Mouse (Mus musculus) forebrain, embryonic 15.5 days (tissue): ENCODE results near the gene Phrf1. TPM values are rescaled to one million over a fixed set of nuclear protein-coding genes. Genes with fewer than 3 reads are reported as not detected.
A peak's percentile ranks its signal among the peaks of the same experiment; 100 is the strongest.

ENCODE experiments used
- ATAC-seq: fragments of 200-750 bp; cut with Nextera tagmentation; replicated peaks from 2 replicates; pipeline ENCODE4 v1.8.0; 2017; ENCODE audit warnings: mild to moderate bottlenecking, moderate TSS enrichment, moderate library complexity
- H3K27ac ChIP-seq: fragments of 300-500 bp; sonication (generic); replicated peaks from 2 replicates; pipeline ENCODE4 v1.5.1; 2015; ENCODE audit warnings: mild to moderate bottlenecking, inconsistent platforms
- H3K27me3 ChIP-seq: fragments of 300-500 bp; sonication (generic); 2 replicates; pipeline ENCODE4 v1.6.1; 2015; ENCODE audit warnings: inconsistent platforms
- H3K36me3 ChIP-seq: fragments of 300-500 bp; sonication (generic); 2 replicates; pipeline ENCODE4 v1.6.1; 2015; ENCODE audit warnings: mild to moderate bottlenecking, inconsistent platforms
- H3K4me1 ChIP-seq: fragments of 300-500 bp; sonication (generic); 2 replicates; pipeline ENCODE4 v1.6.1; 2015; ENCODE audit warnings: inconsistent platforms
- H3K4me2 ChIP-seq: fragments of 300-500 bp; sonication (generic); replicated peaks from 2 replicates; pipeline ENCODE4 v1.6.1; 2015; ENCODE audit warnings: mild to moderate bottlenecking, inconsistent platforms
- H3K4me3 ChIP-seq: fragments of 300-500 bp; sonication (generic); 2 replicates; pipeline ENCODE4 v1.5.1; 2015; ENCODE audit warnings: mild to moderate bottlenecking, inconsistent platforms
- H3K9ac ChIP-seq: fragments of 300-500 bp; sonication (generic); replicated peaks from 2 replicates; pipeline ENCODE4 v1.6.1; 2015; ENCODE audit warnings: mild to moderate bottlenecking, inconsistent platforms
- H3K9me3 ChIP-seq: fragments of 300-500 bp; sonication (generic); 2 replicates; pipeline ENCODE4 v1.6.1; 2016; ENCODE audit warnings: inconsistent platforms
- WGBS: fragments of 180-500 bp; shearing (Covaris S2); methylation state at CpG from one replicate; pipeline ENCODE4 v1.1.7; 2015; ENCODE audit warnings: mixed read lengths; 5-methylcytosine and 5-hydroxymethylcytosine counted together
- microRNA counts: library from miRNA; unstranded; fragments of <30 nt; microRNA quantifications from one replicate; lab custom pipeline; 2016
- microRNA-seq: library from miRNA; unstranded; fragments of <30 nt; microRNA quantifications from one replicate; pipeline ENCODE4, GENCODE M21; 2016
- polyA plus RNA-seq: library from polyadenylated mRNA; unstranded; fragments of >200 nt; fragmentation: Nextera tagmentation; extraction: Ambion mirVana; gene quantifications from 2 replicates; pipeline ENCODE4 v1.2.1, GENCODE M21; 2015

Phrf1 gene
- polyA plus RNA-seq, 1 experiment from 2014 or later = 80.2 TPM

- no peak overlapping the region for H3K27ac ChIP-seq
- H3K4me2 ChIP-seq = no peak overlapping the region
- WGBS = 92% methylated on average over 4 of the region's 4 CpGs
- peaks cover 93% of the 10 kb centered on the region for H3K36me3 ChIP-seq
- H3K9ac ChIP-seq = no peak overlapping the region
- H3K9me3 ChIP-seq = no peaks in the 10 kb centered on the region
- H3K4me3 ChIP-seq = no peak overlapping the region
- no peaks in the 10 kb centered on the region for H3K4me1 ChIP-seq
- H3K27me3 ChIP-seq = no peaks in the 10 kb centered on the region
- ATAC-seq = no peak
Measured at GRCm38 (mm10) chr7:141304537-141304936, 76.0 kb downstream of the Phrf1 start.

MicroRNA genes within 50 kb of the gene (microRNA counts, 519-probe panel; counts per million panel counts)
- 2,917 counts per million, percentile 70 among the panel's probes with 10 or more counts for microRNA mmu-miR-210 (lab: Ali Mortazavi, UCI)

Small RNA genes lying within 50 kb of the gene (microRNA-seq; reads per million reads assigned to microRNA genes)
- 345 reads per million, percentile 69 among the genes with 10 or more reads in this experiment for gene Mir210

Other genes with a start within 250 kb of the Phrf1 start
- gene Ifitm3, start 218.0 kb upstream of the Phrf1 start, polyA plus RNA-seq = 21.7 and 24.9 TPM in 2 replicates
- not detected in 2 replicates for gene Ifitm6, start 210.9 kb upstream of the Phrf1 start, polyA plus RNA-seq
- gene Gm17387, start 199.7 kb upstream of the Phrf1 start, polyA plus RNA-seq = not detected in 2 replicates
- 47.3 and 50.0 TPM in 2 replicates for gene B4galnt4, start 167.7 kb upstream of the Phrf1 start, polyA plus RNA-seq
- gene Pkp3, start 150.6 kb upstream of the Phrf1 start, polyA plus RNA-seq = not detected in 2 replicates
- gene Sigirr, start 128.2 kb upstream of the Phrf1 start, polyA plus RNA-seq = 1.8 and 2.0 TPM in 2 replicates
- gene Ano9, start 111.0 kb upstream of the Phrf1 start, polyA plus RNA-seq = 0.09 TPM in 1 of 2 replicates, not detected in the other
- 74.5 TPM in 2 replicates for gene Ptdss2, start 106.4 kb upstream of the Phrf1 start, polyA plus RNA-seq
- 42.3 and 44.0 TPM in 2 replicates for gene Rnh1, start 55.9 kb upstream of the Phrf1 start, polyA plus RNA-seq
- 126 and 127 TPM in 2 replicates for gene Hras, start 34.8 kb upstream of the Phrf1 start, polyA plus RNA-seq
- gene Lrrc56, start 34.6 kb upstream of the Phrf1 start, polyA plus RNA-seq = 10.3 and 12.7 TPM in 2 replicates
- gene Lmntd2, start 14.7 kb upstream of the Phrf1 start, polyA plus RNA-seq = 0.75 and 1.4 TPM in 2 replicates
- gene Rassf7, start 12.9 kb upstream of the Phrf1 start, polyA plus RNA-seq = 24.6 and 26.9 TPM in 2 replicates
- gene Irf7, start 37.7 kb downstream of the Phrf1 start, polyA plus RNA-seq = 1.1 and 2.3 TPM in 2 replicates
- not detected in 2 replicates for gene Cdhr5, start 48.0 kb downstream of the Phrf1 start, polyA plus RNA-seq
- 1.4 TPM in 2 replicates for gene Sct, start 50.3 kb downstream of the Phrf1 start, polyA plus RNA-seq
- 0.64 and 0.78 TPM in 2 replicates for gene Drd4, start 63.2 kb downstream of the Phrf1 start, polyA plus RNA-seq
- gene Deaf1, start 98.9 kb downstream of the Phrf1 start, polyA plus RNA-seq = 140 and 142 TPM in 2 replicates
- gene Tmem80, start 99.0 kb downstream of the Phrf1 start, polyA plus RNA-seq = 64.1 and 64.3 TPM in 2 replicates
- 0.37 and 0.57 TPM in 2 replicates for gene Eps8l2, start 110.1 kb downstream of the Phrf1 start, polyA plus RNA-seq
- gene Taldo1, start 163.4 kb downstream of the Phrf1 start, polyA plus RNA-seq = 375 and 378 TPM in 2 replicates
- gene Gatd1, start 185.4 kb downstream of the Phrf1 start, polyA plus RNA-seq = 62.2 and 64.2 TPM in 2 replicates
- 47.0 and 50.4 TPM in 2 replicates for gene Cend1, start 200.7 kb downstream of the Phrf1 start, polyA plus RNA-seq
- gene Slc25a22, start 209.1 kb downstream of the Phrf1 start, polyA plus RNA-seq = 83.1 and 86.3 TPM in 2 replicates
- 7.8 and 9.5 TPM in 2 replicates for gene Pidd1, start 215.2 kb downstream of the Phrf1 start, polyA plus RNA-seq
- 820 and 834 TPM in 2 replicates for gene Rplp2, start 218.6 kb downstream of the Phrf1 start, polyA plus RNA-seq
- gene Pnpla2, start 226.4 kb downstream of the Phrf1 start, polyA plus RNA-seq = 21.5 and 22.0 TPM in 2 replicates
- 5.0 and 8.5 TPM in 2 replicates for gene Cracr2b, start 232.3 kb downstream of the Phrf1 start, polyA plus RNA-seq
- gene Cd151, start 238.6 kb downstream of the Phrf1 start, polyA plus RNA-seq = 15.9 and 18.6 TPM in 2 replicates
- gene Polr2l, start 246.3 kb downstream of the Phrf1 start, polyA plus RNA-seq = 68.3 and 73.2 TPM in 2 replicates
- gene Tspan4, start 246.5 kb downstream of the Phrf1 start, polyA plus RNA-seq = 25.6 and 27.3 TPM in 2 replicates